Mouse (Mus musculus): ENCODE results near the gene Zfp553.

Gene Zfp553

GRCm38 (mm10) chr7:127273925-127274789, 41.3 kb downstream of the Zfp553 start, which contains the start of gene Sephs2:
Sephs2 (minus strand) TSS chr7:127274055.
- DNase-seq = peak; percentile 98

GRCm38 (mm10) chr7:127276519-127276961, 43.7 kb downstream of the Zfp553 start:
- no peak for DNase-seq

GRCm38 (mm10) chr7:127278311-127278710, 45.5 kb downstream of the Zfp553 start:
- DNase-seq = peak; percentile 62

- DNase-seq = no peak
Measured at GRCm38 (mm10) chr7:127280092-127280491, 47.2 kb downstream of the Zfp553 start.

- no peak for DNase-seq
Measured at GRCm38 (mm10) chr7:127281114-127281513, 48.3 kb downstream of the Zfp553 start.

GRCm38 (mm10) chr7:127282190-127282589, 49.3 kb downstream of the Zfp553 start:
- no peak for DNase-seq

- no peak for DNase-seq
Measured at GRCm38 (mm10) chr7:127285154-127285553, 52.3 kb downstream of the Zfp553 start.

All from lung, postnatal 14 days (tissue).